Mouse (Mus musculus) adrenal gland, postnatal 25 days (tissue): ENCODE data around the gene Tnfrsf11a. TPM values are rescaled to one million over a fixed set of nuclear protein-coding genes. Genes with fewer than 3 reads are reported as not detected.
"Not testable (repeated sequence)": the region's sequence is repeated elsewhere in the genome, so short reads cannot be mapped to it uniquely, and the experiment has no call there.

ENCODE experiments used
- DNase-seq: peaks from one replicate; pipeline ENCODE4 v3.0.0; 2021; ENCODE audit warnings: mixed read lengths
- total RNA-seq: library from RNA; stranded (reverse); gene quantifications from 2 replicates; pipeline ENCODE4 v1.2.3, GENCODE M21; 2021

The Tnfrsf11a gene
- total RNA-seq, 1 experiment from 2014 or later, result 3.6 TPM

GRCm38 (mm10) chr1:105786731-105787357 is 6.3 kb downstream of the Tnfrsf11a start:
- no peak for DNase-seq

DNA sequence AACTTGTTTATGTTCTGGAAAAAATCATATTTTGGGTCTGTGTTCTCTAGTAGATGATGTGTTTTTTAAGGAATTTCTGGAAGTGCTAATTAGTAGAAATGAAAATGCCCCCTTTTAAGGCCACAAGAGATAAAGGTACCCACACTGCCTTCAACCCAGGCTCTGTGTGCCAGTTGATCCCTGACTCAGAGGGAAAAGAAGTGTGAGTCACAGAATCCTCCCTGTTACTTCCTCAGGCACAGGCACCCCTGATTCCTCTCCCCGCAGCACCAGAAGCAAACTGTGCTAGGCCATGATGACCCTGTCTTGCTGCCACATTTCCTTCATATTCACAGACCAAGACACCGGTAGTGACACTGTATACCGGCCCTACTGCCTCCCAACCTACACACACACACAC is 9.6 kb downstream of the Tnfrsf11a start:
- DNase-seq, result no peak

DNA sequence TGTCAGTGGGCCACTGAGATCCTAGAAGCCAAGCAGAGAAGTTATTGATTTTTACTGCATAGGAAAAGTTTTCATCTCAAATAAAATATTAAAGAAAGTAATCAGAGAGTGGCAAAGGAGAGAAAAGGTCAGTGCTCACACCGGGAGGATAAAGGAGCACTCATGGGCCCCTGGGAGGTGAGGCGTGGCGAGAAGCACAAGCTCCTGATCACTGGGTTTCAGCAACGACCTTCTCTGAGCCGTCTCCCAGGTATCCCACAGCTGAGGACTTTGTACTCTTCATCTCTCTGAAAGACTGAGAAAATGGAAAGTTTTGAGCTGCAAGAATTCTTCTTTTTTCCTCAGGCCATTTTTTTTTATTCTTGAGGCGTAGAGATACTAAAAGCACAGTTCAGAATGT is 14.2 kb downstream of the Tnfrsf11a start:
- no peak for DNase-seq

GRCm38 (mm10) chr1:105795705-105796104 is 15.2 kb downstream of the Tnfrsf11a start:
- DNase-seq, result no peak

GRCm38 (mm10) chr1:105800570-105800969 is 20.1 kb downstream of the Tnfrsf11a start:
- no peak for DNase-seq

DNA sequence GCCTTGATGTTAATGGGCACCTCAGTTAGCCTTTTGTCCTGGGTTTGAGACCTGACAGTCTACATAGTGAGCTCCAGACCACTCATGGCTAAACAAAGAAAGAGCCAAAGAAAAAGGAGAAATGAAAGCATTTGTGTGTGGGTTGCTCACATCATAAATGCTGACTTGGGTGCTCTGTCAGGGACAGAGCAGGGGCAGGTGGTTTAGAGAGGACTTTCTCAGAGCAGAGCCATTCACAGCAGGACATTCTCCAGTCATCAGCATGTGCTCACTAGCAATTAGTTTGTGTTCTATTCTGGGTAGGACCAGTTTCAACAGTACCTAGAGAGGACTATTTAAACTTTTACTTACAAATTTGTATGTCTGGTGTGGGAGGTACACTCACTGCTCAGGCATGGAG is 20.7 kb downstream of the Tnfrsf11a start:
- DNase-seq, result no peak

DNA sequence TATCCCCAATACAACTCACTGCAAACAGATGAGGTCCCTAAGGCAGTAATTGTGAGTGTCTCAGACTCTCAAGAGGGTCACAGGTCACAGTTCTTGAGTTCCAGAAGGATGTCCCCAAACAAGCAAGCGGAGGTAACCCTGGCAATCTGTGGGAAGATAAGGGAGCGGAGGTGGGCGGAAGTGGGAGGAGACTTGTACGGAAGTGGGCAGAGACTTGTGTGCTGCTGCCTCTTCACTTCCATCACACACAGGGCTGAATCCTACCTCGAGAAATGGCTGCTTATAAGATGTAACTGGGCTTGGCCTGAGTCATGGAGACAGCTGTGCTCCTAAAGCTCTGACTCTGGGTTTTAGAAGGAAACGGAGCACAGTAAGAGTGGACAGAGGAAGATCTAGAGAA is 22.4 kb downstream of the Tnfrsf11a start:
- DNase-seq, result no peak

GRCm38 (mm10) chr1:105804285-105804684 is 23.8 kb downstream of the Tnfrsf11a start:
- no peak for DNase-seq

- DNase-seq, result no peak
Observed at GRCm38 (mm10) chr1:105805565-105805964, 25.0 kb downstream of the Tnfrsf11a start.

- DNase-seq, result no peak
Observed at GRCm38 (mm10) chr1:105807028-105807722, 26.7 kb downstream of the Tnfrsf11a start.

DNA sequence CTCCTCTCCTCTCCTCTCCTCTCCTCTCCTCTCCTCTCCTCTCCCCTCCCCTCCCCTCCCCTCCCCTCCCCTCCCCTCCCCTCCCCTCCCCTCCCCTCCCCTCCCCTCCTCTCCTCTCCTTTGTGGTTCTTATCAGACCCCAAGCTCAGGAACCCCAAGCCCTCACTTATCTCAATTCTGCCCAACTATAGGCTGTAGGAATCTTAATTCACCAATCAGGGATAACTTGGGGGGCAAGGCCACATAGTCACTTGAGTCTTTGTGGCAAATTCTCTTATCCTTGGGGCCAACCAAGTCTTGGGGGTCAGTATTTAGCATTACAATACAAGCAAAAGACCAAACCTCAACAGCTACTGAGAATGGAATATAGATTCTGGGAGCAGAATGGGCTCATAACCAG is 31.5 kb downstream of the Tnfrsf11a start:
- not testable (repeated sequence) for DNase-seq

GRCm38 (mm10) chr1:105812960-105813708 is 32.6 kb downstream of the Tnfrsf11a start:
- DNase-seq, result no peak

DNA sequence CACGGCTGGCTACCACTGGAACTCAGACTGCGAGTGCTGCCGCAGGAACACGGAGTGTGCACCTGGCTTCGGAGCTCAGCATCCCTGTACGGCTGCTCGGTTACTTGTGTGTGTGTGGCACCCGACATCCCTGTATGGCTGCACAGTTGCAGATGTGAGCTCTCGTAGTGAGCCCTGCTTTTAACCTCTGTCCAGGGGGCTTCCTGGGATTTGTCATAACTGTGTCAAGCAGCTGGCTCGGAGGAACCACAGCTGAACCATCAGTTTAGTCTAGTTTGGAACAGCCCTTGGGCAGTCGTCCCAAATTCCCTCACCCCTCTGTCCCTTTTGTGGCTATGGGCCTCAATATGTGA is 33.2 kb downstream of the Tnfrsf11a start:
- DNase-seq, result no peak

- DNase-seq, result no peak
Observed at GRCm38 (mm10) chr1:105814402-105815270, 34.1 kb downstream of the Tnfrsf11a start.

DNA sequence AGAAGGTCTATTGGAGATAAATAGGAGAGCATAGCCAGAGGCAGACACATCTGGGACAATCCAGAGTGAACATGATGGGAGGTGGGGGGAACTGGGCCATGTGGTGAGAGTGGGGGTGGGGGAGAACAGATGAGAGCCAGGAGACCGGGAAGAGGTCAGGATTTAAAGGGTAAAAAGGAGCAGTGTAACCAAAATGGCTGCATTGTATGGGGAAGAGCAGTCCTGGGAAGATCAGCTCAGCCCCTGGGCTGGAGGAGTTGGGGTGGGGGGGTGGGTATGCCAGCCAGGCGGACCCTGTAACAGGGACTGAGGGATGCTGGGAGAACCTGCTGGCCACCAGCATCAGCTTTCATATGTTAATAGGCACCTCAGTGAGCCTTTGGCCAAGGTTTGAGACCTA is 34.8 kb downstream of the Tnfrsf11a start:
- DNase-seq, result no peak

DNA sequence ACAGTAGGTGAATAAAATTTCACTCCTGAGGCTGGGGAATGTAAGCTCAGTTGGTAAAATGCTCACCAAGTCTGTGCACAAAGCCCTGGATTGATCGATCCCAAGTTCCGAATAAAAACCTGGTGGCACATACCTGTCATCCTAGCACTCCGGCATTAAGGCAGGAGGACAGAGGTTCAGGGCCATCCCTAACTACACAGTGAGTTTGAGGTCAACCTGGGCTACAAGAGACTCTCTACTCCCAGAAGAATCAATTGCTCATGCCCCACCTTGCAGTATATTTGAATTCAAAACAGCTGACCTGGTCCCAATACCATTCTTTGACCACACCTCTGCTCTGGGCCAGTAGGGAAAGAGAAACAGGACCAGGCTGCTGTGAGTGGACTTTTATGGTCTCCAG is 35.2 kb downstream of the Tnfrsf11a start:
- no peak for DNase-seq

DNA sequence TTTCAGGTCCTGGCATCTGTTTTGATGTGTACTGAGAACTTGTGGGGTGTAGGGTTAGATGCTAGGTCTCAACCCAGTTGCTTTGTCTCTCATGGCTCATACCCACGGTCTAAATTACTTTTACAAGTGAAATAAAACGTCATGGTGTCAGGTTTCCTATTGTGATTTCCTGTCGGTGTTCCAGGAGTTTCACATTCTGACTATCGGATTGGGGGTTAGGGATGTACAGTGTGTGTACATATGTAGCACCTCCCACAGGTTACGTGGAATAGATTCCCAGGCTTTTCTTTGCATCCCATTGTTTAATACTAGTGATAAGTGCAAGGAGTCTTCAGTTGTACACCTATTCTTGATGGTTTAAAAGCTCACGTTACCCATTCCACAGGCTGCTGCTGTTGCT is 38.5 kb downstream of the Tnfrsf11a start:
- DNase-seq, result no peak

- DNase-seq, result no peak
Observed at GRCm38 (mm10) chr1:105819740-105820139, 39.2 kb downstream of the Tnfrsf11a start.

- DNase-seq, result no peak
Observed at GRCm38 (mm10) chr1:105824356-105824755, 43.8 kb downstream of the Tnfrsf11a start.

DNA sequence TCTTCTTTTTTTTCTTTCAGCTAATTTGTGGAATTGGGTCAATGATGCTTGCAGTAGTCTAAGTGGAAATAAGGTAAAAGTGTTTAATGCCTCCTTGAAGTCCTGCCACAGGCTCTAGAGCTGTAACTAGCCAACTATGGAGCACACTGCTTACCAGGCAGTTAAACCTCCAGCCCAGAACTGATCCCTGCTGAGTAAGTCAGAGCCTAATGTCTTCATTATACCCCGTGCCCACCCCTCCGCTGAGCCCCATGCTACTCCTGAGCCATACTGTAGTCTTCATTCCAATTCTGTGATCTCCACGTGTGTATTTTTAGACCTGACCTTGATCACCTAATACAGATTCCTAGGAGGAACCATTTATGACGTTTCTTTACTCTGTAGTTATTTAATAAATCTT is 44.5 kb downstream of the Tnfrsf11a start:
- DNase-seq, result no peak

GRCm38 (mm10) chr1:105827374-105827773 is 46.9 kb downstream of the Tnfrsf11a start:
- DNase-seq, result no peak

DNA sequence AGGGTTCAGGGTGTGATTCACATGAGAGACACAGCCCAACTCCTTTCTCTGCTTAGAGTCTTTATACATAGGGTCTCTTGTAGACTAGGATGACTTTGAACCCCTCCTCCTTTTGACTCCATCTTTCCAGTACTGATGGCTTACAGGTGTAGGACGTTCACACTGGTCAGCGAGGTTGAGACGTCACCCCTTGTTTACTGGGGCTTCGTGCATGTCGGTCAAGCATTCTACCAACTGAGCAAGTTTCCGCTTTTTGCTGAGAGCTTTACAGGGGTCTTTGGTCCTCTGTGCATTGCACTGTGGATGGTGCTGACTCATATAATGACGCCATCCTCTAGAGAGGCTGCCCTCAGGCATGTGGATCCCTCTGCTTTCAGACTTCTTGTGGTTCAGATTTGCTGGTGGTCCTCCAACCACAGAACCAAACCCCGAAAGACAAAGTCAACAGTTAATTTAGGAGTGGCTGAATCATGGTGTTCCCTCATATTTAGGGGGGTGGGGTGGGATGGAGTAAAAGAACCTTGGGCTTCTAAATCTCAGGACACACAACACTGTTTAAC is 47.3 kb downstream of the Tnfrsf11a start:
- DNase-seq, result no peak
